Mouse (Mus musculus): ENCODE results near the gene Brox.
A peak's percentile ranks its signal among the peaks of the same experiment; 100 is the strongest.
"Not testable (repeated sequence)": the region's sequence is repeated elsewhere in the genome, so short reads cannot be mapped to it uniquely, and the experiment has no call there.

The Brox gene

DNA sequence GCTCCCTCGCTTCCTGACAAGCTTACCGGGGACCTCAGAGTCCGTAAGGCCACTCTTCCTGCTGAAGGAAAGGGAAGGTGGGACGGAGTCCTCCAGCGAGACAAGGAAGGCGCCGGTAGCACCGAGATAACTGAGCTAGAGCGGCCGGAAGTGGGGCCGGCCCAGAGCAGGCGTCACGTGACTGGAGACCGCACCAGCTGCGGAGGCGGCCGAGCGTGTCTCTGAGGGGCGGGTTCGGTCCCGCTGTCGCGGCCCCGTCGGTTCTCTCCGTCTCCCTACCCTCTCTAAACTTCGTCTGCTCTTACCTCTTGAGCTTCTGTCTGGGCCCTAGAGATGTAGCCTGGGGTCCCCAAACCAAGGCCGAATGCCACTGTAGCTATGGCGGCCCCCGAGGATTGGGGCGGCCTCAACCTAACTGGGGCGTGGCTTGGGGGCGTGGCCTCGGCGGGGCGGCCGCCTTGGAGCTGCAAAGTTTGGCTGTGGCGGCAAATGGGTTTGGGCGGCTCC, at the start of gene Brox:
Gene Brox (minus strand): TSS at position 393 of the 507 bp plus-strand sequence.
- DNase-seq (ENCODE audit: low spot score in 2 of 2), result peak; percentile 98 to 99

DNA sequence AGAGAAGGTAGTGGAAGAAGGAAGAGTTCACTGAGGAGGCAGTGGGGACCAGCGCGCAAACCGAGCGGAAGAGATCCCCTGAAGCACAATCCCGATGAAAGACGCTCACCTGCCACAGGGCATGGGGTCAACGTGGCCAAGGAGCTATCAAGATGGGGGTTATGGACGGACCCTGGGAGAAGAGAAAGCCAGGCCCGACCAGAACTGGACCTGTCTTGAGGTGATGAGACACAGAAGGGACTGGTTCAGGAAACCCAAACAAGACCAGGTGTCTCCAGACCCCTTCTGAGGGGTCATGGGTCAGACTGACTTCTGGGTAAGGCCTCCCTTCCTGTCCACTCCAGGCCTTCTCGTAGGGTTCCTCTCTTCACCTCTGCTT, 48.7 kb upstream of the Brox start:
- DNase-seq (ENCODE audit: low spot score in 2 of 2), result no peak

DNA sequence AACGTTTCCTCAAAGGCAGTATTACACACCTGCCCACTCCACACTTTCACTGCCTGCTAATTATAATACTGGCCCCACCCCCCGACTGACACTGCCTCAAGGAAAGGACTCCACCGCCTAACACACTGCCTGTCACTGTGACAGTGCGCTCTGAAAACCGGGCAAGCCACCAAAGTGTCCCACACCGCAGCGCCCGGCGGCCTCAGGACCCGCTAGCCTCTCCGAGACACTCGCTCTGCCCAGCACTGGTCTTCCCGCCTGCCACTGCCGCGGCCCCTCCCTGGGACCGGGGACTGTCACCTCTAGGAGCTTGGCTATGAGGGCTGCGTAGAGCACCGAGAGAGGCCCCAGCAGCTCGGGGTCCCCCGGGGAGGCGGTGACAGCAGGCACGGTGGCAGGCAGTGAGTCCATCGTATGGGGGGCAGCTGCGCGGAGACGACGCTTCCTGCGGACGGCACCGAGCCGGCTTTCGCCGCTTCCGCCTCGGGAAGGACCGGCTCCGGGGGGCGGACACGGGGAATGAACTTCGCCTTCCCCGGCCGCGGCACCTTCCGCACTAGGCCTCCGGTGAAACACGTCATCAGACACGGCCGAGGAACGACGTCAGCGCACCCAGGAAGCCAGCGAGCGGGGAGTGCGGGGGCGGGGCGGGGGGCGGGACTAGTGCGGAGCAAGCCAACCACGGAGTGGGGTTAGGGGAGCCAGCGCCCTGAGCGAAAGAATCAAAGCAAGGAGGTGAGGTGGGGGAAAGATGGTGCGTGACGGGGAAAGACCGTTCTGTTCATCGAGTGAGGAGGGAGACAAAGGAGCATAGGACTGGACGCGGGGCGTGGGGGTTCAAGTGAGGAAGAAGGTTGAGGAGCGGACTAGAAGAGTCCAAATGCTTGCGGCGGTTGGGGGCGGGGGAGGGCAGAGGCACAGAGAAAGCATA, 48.1 kb upstream of the Brox start:
- DNase-seq (ENCODE audit: low spot score in 2 of 2), result peak; percentile 88 to 95

DNA sequence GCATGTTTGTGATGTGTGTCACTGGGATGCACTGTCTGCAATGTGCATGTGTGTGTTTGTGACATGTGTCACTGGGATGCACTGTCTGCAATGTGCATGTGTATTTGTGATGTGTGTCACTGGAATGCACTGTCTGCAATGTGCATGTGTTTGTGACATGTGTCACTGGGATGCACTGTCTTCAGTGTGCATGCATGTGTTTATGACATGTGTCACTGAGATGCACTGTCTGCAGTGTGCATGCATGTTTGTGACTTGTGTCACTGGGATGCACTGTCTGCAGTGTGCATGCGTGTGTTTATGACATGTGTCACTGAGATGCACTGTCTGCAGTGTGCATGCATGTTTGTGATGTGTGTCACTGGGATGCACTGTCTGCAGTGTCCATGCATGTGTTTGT, 45.8 kb upstream of the Brox start:
- not testable (repeated sequence) for DNase-seq (ENCODE audit: low spot score in 2 of 2)

DNA sequence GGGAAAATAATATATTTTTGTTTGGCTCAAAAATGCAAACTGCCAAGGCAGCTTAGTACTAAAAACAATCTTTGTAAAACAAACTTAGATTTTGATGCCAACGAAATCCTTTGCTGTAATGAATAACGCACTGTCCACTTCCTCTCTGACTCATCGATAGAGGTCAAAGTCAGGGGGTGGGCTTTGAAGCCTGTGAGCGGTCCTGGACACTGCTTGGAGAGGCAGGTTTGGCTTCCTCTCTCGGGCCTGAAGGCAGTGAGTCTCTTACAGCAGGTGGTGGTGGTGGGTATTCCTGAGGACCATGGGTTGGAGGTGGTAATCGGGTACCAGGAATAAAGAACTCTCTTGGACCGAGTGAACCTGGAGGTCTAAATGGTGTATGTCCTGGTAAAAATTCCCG, 30.1 kb upstream of the Brox start:
- DNase-seq (ENCODE audit: low spot score in 2 of 2), result no peak

DNA sequence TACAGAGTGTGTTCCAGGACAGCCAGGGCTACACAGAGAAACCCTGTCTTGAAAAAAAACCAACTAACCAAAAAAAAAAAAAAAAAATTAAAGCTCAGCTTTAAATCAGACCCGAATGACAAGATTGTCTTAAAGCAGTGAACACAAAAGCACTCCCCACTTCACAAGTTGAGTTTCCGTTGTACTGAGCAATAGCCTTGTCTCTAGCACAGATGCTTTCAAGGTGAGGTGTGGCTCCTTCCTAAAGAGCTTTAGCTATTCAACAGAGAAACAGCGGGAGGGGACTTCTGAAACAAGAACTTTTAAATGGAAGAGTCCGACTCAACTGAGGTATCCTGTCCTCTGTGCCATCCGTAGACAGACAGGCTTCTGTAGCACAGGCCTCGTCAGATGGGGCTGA, 27.4 kb upstream of the Brox start:
- no peak for DNase-seq (ENCODE audit: low spot score in 2 of 2)

DNA sequence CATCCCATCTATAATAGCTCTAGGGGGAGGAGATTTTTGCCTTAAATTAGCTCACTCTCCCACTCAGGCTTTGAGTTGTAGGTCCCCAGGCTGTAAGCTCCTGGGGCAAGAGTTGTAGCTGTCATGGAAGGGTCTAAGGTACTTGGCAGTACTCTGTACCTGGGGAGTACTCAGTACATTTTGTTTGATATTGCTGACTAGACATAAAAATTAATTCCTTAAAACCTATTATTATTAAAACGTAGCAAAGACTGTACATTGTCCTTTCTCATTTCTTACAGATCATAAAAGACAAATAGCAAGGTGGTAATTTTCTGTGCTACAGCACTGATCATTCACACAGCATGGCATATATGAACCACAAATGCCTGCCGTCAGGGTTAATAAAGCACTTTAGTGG, 26.9 kb upstream of the Brox start:
- no peak for DNase-seq (ENCODE audit: low spot score in 2 of 2)

DNA sequence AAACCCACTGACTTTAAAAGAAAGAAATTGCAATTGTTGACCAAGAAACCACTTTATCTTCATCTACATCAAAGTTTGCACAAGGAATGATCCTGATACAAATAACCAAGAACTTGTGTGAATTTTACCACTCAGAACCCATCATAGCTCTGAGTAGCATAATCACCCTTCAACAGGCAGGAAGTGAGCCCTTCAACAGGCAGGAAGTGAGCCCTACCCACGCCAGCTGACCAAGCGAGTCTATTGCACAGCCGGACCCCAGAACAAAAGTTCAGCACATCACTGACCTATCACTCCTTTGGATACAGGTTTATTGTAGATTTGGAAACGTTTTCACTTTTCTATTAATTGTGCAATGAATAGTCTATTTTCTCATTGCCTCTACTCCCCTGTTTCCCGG, 25.4 kb upstream of the Brox start:
- DNase-seq (ENCODE audit: low spot score in 2 of 2), result not testable (repeated sequence)

DNA sequence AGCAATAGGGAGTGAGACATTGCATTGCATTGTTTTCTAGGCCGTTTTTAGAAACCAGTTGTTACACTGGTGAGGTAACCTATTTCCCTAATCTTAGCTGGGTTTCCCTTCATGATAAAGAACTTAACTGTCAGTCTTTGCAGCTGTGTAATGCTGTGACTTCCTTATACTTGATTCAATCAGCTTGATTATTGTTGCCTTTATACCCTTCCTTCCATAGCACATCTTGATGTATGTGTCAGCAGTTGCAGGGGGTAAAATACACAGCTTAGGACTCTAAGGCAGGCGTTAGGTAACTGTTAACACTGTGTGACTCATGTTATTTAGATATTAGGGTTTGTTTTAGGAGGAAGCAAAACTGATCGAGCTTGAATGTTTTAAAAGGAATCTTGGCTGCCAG, 23.6 kb upstream of the Brox start:
- no peak for DNase-seq (ENCODE audit: low spot score in 2 of 2)

DNA sequence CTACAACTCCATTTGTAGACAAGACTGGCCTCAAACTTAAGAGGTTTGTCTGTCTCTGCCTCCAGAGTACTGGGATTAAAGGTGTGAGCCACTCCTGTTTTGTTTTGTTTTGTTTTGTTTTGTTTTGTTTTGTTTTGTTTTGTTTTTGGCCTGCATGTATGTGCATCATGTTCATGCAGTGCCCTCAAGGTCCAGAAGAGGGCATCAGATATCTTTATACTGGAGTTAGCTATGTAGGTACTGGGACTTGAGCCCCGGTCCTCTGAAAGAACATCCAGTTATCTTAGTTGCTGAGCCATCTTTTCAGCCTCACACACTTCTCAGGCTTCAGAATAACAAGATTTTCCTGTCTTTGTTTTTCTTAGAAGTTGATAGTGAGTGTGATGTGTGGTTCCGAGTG, 18.7 kb upstream of the Brox start:
- no peak for DNase-seq (ENCODE audit: low spot score in 2 of 2)

DNA sequence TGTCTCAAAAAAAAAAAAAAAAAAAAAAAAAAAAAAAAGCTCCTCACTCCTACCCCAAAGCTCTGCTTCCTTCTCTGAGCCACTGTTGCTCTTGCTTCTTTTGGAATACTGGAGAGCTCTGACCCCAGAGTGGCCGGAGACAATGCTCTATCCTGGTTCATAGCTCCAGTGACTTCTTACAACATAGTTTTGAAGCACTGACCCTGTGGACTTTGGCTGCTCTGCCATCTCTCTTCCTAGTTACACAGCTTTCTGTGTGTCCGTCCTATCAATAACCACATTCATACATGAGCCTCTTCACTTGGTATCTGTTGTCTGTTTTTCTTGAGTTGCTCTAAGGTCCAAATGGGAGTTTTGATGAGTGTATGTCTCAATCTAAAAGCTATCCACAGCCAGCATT, 15.0 kb upstream of the Brox start:
- no peak for DNase-seq (ENCODE audit: low spot score in 2 of 2)

DNA sequence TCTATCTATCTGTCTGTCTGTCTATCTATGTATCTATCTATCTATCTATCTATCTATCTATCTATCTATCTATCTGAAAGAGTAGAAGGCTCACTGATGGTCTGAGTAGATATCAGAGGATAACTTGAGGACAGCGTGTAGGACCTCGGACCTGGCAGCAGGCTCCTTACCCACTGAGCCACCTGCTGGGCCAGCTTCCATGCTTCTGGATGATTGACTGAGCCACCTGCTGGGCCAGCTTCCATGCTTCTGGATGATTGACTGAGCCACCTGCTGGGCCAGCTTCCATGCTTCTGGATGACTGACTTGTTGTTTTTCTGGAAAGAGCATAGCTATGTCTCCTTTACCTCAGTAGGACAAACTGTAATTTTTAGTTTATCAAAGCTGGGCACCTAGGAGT, 12.5 kb upstream of the Brox start:
- DNase-seq (ENCODE audit: low spot score in 2 of 2), result not testable (repeated sequence)

DNA sequence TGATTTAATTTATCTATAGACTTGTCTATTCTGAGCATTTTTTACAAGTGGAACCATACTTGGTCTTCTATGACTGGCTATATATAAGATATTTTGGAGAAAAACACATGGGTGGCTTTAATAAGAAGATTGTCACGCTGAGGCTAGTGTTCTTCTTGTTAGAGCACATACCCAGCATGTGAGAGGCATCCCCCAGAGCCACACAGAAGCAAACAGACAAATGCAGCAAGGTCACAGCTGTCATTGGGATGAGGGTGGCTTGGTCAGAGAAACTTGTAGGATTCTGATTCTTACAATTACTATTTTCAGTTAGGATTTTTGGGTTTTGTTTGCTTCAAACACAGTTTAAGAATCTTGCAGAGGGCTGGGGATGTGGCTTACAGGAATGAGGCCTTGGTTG, 11.4 kb upstream of the Brox start:
- no peak for DNase-seq (ENCODE audit: low spot score in 2 of 2)

DNA sequence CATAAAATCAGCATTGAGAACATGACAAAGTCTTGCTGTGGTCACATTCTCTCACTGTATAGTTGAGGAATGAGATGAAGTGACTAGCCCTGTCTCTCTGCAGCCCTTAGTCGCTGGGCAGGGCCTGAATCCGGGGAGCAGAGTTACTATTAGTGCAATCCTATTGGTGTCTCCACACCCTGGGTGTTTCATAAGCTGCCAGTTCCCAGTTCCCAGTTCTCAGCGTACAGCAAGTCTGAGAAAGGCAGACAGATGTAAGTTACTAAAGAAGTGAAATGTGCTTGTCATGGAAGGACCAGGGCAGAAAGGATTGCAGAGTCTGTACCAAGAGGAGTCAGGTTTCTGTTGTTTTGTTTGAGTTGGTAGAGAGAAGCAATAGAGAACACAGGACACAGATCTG, 10.5 kb upstream of the Brox start:
- no peak for DNase-seq (ENCODE audit: low spot score in 2 of 2)

DNA sequence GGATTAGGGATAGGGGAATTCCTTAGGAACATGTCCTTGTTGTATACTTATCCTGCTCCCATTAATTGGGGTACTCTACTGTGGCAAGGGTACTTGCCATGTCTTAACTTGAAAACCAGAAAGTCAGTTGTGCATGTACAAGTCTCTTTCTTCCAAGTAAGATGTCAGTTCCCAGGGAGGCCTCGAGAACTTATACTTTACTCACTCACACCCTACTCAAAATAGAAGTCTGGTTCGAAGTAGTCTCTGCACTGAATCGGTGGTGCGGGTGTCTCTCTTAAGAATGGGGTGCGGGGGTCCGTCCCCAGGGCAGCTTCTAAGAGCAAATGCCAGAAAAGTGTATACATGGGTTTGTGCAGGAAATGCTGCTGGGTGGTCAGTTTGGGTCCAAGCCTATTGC, 2.1 kb upstream of the Brox start:
- DNase-seq (ENCODE audit: low spot score in 2 of 2), result peak; percentile 96 to 100

DNA sequence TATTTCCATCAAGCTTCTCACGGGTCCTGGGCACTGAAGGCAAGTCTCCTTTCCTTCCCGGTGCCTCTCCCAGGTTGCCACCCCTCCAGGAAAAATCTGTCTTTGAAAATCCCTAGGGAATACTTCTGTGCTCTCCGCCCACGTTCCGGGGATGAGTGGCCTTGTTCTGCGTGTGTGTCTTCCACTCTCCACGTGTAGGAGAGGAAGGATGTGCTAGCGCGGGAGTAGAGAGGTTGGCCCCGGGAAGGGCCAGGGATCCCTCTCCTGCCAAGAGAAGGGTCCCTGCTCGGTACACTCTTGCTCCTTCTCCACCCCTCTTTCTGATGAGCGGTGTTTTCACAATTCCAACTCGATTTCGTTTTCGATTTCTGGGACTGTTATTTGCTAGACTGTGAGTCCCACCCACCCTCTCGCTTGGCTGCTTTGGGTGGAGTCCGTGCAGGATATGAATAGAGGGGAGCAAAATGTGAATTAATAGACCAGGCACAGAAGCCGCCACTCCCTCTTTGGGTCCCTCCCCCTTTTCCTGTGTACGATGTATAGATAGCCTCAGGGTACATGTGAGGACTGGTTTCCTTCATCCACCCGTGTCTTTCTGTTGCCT, 919 bp upstream of the Brox start:
- DNase-seq (ENCODE audit: low spot score in 2 of 2), result peak; percentile 61 to 70

DNA sequence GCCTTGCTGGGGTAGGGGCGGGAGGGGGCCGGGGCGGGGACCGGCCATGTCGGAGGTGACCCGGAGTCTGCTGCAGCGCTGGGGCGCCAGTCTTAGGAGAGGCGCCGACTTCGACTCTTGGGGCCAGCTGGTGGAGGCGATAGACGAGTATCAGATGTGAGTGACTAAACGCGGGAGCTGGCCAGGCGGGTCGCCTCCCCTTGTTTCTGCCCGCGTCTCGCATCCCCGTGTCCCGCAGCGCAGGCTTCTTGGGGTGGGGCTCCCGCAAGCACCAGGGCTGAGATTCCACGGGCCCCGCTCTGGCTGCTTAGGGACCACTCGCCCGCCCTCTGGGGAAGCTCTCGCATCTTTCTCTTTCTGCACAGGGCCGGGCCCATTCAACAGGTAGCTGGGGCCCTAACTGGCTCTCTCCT, 410 bp upstream of the Brox start:
- DNase-seq (ENCODE audit: low spot score in 2 of 2), result peak; percentile 65 to 84

DNA sequence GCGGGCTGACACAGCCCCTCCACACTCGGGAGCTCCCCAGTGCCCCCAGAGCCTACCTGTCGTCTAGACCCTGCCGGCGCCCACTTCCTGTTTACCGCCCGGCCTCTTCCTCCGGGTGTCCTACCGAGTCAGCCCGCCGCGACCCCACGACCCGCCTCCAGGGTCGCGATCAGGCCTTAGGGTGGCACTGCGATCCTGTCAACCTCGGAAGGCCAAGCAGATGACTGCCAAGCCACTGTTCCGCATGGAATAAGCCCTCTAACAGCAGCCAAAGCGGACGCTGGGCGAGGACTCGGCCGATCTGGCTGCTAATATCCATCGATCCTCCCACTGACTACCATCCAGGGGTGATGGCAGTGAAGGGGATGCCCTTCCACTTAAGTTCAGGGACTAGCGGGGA, 604 bp downstream of the Brox start, which contains the start of gene Aida:
Gene Aida (plus strand): TSS at position 126 of the 400 bp plus-strand sequence.
- peak; percentile 56 to 84 for DNase-seq (ENCODE audit: low spot score in 2 of 2)

DNA sequence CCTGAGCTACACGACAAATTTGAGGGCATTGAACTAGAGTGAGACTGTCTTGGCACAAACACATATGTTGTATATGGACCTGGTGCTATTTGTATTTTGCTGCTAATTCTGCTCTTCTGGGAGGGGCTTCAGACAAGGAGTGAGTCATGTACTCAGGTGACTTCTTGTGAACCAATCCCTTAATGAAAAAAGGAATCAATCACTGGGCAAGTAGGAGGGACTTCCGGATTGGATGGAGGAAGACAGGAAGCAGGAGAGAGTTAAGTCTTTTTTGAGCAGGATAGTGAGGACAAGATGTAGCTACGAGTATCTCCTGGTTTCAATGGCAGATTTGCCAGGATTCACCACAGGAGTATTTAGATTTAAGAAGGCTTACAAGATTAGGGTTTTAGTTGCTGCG, 7.5 kb downstream of the Brox start:
- no peak for DNase-seq (ENCODE audit: low spot score in 2 of 2)

DNA sequence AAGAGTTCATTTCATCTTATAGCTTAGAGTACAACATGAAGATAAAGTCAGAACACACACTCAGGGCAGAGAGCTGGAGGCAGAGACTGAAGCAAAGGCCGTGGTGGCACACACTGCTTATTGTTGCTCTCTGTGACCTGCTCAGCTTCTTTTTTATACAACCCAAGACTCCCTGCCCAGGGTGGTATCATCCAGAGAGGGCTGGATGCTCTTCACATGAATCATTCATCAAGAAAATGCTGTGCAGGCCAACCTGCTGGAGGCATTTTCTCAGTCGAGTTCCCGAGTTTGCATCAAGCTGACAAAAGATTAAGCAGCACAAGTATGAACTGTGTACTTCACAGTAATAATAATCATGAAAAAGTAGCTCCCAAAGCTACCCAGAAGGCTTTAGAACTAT, 8.7 kb downstream of the Brox start:
- no peak for DNase-seq (ENCODE audit: low spot score in 2 of 2)

DNA sequence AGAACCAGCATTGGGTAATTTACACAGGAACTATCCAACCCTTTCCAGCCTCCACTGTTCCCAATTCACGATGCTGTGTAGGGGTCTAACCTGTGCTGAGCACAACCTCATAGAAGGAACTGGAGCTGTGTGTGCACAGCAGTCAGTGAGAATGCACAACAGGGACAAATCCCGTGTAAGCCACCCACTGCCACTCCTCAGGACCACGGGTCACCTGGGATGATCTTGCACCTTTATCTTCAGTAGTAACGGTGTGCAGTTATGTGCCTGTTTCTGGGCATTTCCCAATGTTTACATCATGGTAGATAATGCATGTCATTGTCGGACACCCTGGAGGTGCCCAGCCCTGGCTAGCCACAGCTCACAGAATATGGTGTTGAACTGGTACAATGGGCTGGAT, 21.3 kb downstream of the Brox start:
- DNase-seq (ENCODE audit: low spot score in 2 of 2), result no peak

DNA sequence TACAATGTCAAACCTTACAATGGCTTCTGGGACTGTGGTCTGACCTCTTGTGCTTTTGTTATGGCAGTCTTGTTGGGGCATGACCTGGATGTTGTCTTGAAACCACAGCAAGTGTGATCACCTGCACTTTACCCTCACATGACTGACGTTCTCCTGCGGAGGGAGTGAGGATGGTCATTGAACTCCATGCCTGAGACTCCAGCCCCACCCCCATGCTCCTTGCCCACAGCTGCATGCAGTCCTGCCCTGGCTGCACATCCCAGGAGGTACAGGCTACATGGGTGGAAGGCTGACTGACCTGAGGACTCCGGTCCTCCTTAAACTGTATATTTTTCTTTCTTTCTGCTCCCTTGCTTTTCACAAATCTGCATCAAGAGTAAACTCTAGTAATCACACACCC, 22.7 kb downstream of the Brox start:
- no peak for DNase-seq (ENCODE audit: low spot score in 2 of 2)

Measured in spleen, postnatal 4 days (tissue).